Mouse (Mus musculus): ENCODE data around the gene Slc22a14.
"Not testable (repeated sequence)": the region's sequence is repeated elsewhere in the genome, so short reads cannot be mapped to it uniquely, and the experiment has no call there.

Slc22a14 gene

DNA sequence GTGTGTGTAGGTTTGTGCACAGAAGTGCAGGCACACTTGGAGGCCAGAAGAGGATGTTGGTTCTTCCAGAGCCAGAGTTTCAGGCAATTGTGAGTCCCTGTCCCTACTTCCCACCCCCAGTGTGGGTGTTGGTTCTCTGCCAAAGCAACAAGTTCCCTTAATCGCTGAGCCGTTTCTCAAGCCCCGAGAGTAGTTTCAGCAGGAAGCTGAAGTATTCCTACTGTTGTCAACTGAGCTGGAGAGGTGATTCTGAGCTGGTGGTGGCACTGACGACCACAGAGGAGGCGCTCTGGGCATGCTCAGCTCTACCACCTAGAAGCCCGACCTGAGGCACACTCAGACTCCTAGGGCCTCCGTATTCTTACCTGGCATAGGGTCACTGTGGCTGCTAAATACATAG, at the start of gene Slc22a14:
Gene Slc22a14 (minus strand): TSS at position 270 of the 400 bp plus-strand sequence.
- DNase-seq (ENCODE audit: low spot score in 2 of 2), result peak; percentile 26 to 27

DNA sequence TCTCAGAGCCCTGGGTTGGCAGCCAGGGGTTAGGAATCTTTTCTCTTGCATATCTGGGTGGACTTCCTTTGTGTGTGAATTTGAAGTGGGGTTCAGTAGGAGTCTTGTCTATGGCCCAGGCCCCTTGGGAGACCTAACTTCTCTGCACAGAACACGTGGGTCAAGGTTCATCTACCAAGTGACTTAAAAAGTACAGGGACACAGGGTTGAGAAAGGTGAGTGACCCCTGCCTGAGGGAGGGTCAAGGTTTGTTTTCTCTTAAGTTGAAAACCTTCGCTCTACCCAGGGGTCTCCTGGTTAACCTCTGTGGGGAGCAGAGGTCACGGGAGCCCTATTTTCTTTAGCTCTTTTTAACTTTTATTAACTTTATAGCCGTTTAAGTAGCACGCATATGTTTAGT, 44.5 kb upstream of the Slc22a14 start:
- no peak for DNase-seq (ENCODE audit: low spot score in 2 of 2)

DNA sequence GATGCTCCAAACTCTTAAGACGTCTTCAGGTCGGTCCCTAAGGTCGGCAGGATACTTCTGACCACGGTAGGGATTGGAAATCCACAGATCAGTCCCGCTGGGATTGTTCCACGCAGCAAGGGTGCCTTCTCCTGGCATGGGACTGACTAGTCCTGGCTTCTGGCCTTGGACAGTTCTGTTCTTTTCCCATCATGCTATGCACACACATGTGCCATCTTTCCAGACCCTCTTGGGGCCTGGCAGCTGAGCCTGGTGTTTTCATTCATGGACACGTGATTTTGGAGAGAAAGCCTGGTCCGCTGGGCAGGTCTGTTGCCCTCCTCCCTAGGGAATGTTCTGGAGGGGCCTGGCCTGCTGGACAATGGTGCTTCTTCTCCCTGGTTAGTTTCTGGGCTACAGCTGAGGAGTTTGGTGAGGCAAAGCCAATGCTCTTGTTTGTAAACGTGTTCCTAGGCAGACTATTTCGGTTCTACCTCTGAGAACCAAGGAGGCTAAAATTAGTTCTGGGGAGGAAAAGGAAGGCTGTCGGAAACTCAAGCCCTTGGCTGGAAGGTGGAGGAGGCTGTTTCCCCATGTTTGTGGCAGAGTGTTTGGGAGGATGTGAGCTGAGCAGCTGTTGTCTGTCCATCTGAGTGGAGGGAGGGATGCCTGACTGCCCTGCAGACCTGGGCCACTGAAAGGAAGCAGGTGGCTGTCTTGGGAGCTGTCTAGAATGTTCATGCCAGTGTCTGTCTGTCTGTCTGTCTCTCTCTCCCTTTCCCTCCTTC, 43.7 kb upstream of the Slc22a14 start:
- no peak for DNase-seq (ENCODE audit: low spot score in 2 of 2)

DNA sequence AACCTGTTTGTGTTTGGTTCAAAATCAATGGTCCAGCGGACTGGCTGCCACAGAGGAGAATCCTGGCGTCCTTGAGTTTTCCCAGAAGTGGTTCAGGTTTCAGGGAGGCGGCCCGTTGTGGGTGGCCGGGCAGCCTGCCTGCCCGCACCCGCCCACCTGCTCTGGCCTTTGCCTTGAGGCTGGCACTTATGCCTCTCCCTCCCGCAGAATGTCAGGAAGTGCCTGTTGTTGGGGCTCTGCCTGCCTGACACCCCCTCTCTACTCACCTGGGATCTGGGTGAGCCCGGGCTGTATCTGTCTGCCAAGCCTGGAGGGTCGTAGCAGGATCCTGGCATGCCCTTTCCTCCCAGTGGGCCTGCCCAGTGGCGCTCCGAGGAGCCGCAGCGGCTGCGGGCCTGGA, 42.5 kb upstream of the Slc22a14 start:
- no peak for DNase-seq (ENCODE audit: low spot score in 2 of 2)

DNA sequence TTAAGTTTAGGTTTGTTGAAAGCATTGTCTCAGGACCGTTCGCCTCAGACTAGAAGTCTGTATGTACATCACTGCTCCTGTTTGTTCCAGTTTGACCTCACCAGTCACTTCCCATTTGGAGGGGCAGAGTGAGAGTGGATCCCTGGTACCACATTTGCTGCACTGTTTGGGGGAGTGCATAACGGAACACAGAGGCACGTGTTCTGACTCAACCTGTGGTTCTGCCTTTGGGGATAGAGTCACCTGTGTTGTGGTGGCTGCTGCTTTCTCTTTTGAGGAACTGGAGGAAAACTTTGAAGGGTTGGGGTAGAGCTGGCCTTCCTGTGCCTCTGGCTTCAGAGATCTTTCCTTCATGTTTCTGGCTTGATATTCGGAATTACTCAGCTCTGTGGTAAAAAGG, 38.7 kb upstream of the Slc22a14 start:
- no peak for DNase-seq (ENCODE audit: low spot score in 2 of 2)

DNA sequence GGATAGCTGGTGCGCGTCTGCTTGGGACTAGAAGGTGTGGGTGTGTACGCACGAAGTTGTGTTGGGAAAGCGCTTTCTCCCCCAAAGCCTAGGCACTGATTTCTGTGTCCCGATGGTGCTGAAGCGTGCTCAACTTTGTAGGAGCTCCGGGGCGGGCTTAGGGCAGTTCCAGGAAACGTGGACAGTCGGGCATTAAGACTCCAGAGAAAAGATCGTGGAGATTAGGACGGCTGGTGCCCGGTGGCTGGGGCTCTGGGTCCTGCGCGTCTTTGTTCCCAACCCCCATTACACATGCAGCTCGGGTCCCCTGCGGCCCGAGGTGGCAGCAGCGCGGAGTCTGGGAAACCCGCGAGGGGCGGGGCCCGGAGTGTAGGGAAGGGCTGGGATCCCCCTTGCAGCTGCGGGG, 37.9 kb upstream of the Slc22a14 start:
- DNase-seq (ENCODE audit: low spot score in 2 of 2), result no peak

DNA sequence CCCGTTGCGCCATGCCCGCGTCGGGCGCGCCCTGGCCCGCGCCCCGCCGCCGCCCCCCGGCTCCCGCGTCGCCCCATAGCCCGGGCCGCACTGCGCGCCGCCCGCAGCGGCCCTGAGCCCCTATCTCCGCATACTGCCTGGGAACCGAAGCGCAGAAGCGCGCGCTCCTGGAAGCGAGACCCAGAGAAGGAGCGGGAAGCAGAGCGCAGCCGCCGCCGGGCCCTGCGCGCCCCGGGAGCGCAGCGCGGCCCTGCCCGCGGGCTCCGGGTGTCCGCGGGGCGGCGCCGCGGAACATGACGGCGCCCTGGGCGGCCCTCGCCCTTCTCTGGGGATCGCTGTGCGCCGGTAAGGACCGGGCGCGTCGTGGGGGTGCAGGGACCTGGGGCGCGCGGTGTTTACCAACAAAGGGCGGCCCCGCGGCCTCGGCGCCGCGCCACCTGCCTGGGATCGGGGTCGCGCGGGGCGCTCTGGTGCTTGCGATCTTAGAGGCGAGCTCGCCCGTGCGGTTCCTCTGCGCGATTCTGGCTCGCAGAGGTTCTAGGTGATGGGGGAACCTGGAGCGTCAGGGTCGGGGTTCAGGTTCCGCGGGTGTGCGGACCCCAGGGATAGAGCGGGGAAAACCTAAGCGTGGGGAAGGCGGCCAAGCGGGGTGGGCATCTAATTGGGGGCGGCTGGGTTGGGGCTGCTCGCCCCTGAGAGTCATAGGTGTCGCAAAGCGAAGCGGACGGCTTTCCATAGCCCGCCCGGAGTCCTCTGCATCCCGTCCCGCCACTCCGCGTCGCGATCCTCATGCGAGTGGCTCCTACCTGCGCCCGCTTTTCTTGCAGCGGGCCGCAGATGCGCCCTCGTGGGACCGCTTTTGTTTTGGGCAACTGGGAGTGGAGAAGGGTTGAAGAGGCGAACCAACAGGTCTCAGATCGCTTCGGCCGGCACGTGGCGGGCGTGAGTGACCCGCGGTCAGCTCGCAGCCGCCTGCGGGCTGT, 37.2 kb upstream of the Slc22a14 start:
- DNase-seq (ENCODE audit: low spot score in 2 of 2), result no peak

DNA sequence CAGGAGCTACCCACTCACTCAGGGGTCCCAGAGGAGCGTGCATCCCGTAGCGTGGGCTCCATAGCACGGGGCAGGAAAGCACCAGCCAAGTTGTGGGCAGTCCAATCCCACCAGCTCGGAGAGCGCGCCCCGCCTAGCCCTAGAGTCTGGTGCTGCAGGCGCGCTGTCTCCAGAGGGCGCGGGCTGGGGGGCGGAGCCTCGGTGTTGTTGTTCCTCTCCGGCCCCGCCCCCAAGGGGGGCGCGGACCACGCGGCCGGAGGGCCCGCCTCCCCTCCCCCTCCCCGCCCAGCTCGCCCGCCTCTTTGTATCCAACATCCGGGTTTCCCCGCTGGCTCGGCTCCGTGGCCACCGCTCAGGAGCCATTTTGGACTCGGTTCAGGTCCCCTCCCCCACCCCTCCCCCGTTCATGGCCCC, 36.5 kb upstream of the Slc22a14 start, which contains the start of gene Acvr2b:
Gene Acvr2b (plus strand): TSS at position 318 of the 414 bp plus-strand sequence.
- peak; percentile 70 to 77 for DNase-seq (ENCODE audit: low spot score in 2 of 2)

DNA sequence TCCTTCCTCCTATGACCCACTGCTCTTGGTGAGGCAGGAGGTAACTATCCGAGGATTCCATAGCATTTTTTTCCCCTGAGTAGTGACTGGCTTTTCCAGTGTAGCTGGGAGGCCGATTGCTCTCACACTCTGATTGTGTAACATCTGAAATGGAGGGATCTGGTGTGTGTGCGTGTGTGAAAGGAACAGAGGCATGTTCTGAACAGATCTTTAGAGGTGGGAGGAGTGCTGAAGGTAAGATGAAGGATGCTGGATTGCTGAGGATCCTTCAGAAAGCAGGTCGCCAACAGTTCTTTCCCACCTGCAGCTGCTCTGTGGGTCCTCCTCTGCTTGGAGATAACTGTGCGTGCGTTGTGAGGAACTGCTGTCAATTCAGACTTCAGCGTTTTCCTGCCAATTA, 36.0 kb upstream of the Slc22a14 start:
- DNase-seq (ENCODE audit: low spot score in 2 of 2), result no peak

DNA sequence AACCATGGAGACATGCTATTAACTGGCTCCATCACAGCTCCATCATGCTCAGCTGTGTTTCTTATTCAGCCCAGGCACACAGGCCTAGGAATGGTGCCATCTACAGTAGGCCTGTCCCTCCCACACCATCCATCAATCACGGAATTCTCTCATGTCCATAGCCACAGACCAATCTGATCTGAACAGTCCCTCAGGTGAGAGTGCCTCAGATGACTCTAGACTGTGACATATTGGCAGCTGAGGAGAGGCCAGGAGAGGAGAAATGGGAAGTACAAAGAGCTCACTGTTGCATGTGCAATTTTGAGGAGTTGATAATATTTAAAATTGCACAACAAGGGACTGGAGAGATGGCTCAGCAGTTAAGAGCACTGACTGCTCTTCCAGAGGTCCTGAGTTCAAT, 29.5 kb upstream of the Slc22a14 start:
- no peak for DNase-seq (ENCODE audit: low spot score in 2 of 2)

DNA sequence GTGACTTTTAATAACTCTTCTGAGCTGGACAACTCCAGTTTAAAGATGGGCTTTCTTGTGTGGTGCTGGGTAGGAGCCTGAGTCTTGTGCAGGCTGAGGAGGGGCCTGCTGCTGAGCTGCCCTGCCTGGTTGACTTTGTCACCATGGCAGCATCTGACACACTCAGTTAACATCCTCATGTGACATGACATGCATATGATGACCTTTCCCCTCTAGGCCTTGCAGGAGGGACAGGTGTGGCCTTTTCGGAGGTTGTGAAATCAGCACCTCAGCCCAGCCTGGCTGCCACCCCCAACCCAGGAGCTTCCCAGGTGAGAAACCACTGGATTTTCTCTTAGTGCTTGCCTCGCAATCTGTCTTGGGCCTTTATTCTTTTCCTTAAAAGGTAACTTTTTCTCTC, 24.9 kb upstream of the Slc22a14 start:
- DNase-seq (ENCODE audit: low spot score in 2 of 2), result no peak

DNA sequence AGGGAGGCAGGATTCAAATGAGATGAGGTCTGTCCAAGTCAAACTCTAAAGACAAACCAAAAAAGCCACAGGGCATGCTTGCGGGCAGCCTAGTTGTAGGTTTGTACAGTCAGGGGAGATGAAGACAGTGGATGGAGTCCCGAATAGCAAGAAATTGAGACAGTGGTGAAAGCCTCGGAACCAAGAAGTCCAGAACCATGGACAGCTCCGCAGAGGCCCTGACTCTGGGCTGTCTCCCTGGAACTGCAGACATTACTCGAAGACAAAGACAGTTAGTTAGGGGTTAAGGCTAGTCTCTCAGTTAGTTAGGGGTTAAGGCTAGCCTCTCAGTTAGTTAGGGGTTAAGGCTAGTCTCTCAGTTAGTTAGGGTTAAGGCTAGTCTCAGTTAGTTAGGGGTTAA, 23.6 kb upstream of the Slc22a14 start:
- no peak for DNase-seq (ENCODE audit: low spot score in 2 of 2)

DNA sequence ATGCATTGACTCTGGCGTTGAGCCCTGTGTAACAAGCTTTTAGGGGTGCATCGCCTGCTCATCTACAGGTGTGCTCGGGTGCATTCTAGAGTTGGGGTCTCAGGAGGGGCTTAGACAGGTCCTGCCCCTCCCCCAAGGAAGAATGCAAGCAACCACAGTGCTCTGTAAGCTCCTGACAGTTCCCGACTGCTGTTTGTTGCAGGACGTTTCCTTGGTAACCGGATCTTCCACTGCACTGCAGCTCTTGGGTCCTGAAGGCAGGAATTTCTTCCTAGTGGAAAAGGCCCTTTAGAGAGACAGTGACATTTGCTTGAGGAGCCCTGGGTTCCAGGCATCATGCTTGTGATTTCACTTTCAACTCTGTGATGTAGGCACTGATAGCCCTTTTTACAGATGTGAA, 17.2 kb upstream of the Slc22a14 start:
- no peak for DNase-seq (ENCODE audit: low spot score in 2 of 2)

DNA sequence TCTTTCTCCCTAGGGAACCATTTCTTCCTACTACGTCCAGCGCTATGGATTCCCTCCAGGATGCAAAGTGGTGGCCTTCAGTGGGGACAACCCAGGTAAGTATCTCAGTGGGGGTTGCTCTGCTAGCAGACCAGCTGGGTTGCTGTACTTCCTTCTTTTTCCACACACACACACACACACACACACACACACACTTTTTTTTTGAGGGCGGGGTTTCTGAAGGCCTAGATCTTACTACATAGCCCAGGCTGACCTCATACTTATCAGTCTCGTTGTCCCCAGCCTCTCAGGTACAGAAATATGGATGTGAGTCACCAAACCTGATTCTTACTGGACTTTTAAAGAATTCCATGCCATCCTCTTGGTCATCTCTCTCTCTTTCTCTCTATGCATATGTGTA, 12.9 kb upstream of the Slc22a14 start:
- no peak for DNase-seq (ENCODE audit: low spot score in 2 of 2)

DNA sequence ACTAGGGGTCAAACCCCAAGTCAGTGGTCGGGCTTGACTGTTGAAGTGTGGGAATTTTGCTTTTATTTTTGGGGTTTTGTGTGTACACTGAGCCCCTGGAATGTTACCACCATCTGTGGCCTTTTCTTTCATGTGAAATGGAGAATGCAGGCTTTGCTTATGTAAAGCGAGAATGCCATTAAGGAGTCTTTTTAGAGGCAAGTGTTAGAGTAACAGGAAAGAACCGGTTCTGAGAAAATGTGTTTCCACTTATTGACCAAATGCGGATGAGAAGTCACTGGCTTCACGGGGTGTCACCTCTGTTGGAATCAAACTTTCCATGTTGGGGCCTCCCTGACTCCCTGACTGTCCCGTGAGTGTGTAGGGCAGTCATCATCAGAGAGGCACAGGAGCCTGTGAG, 10.2 kb upstream of the Slc22a14 start:
- DNase-seq (ENCODE audit: low spot score in 2 of 2), result no peak

DNA sequence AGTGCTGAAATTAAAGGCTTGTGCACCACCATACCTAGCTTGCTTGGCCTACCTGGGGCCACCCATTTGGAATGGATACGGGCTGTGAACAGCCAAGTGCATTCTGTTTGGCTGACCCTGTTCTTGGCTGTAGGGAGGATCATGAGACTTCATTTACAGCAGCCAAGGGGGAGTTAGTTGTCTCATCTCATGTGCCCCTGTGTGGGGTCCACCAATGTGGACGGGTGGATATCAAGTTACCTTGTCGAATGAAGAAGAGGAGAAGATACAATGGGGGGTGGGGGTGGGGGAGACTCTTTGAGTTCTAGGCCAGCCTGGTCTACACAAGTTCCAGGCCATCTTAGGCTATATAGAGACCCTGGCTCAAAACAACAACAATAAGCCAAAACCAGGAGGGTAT, 9.7 kb upstream of the Slc22a14 start:
- no peak for DNase-seq (ENCODE audit: low spot score in 2 of 2)

DNA sequence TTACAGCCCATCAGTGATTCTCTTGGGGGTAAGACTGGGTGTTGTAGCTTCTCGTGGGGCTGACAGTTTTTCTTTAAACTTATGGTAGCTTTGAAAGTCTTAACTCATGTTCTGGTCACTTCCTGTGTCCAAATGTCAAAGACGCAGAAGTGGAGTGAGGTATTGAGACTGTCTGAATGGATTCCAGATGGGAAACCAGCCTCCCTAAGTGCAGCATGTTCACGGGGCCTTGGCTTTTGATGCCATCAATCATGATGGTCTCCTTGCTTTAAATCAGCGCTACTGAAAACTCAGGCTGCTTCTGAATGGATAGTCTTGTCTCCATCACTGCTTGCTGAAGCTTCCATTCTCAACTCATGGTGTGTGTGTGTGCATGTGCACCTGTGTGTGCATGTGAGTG, 5.9 kb upstream of the Slc22a14 start:
- DNase-seq (ENCODE audit: low spot score in 2 of 2), result no peak

DNA sequence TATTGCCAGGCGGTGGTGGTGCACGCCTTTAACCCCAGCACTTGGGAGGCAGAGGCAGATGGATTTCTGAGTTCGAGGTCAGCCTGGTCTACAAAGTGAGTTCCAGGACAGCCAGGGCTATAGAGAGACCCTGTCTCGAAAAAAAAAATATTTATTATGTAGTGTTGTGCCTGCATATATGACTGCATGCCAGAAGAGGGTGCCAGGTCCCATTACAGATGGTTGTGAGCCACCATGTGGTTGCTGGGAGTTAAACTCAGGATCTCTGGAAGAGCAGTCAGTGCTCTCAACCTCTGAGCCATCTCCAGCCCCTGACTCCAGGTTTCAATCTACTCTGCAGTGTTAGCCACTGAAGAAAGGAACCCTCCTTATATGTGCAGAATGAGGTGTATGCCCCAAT, 5.4 kb upstream of the Slc22a14 start:
- DNase-seq (ENCODE audit: low spot score in 2 of 2), result not testable (repeated sequence)

DNA sequence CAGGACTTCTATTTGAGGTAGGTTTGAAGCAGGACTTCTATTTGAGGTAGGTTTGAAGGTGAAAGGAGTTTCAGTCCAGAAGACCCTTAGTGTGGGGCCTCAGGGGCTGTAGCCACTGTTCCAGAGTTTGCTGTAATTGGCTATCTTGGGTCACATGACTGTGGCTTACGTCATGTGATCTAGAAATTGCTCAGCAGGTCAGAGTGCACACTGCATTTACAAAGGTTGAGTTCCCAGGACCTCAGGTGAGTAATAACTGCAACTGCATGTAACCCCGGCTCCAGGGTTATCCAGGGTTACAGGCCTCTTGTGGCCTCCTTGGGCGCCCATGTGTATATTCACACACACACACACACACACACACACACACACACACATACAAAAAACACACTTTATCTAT, 3.0 kb upstream of the Slc22a14 start:
- no peak for DNase-seq (ENCODE audit: low spot score in 2 of 2)

DNA sequence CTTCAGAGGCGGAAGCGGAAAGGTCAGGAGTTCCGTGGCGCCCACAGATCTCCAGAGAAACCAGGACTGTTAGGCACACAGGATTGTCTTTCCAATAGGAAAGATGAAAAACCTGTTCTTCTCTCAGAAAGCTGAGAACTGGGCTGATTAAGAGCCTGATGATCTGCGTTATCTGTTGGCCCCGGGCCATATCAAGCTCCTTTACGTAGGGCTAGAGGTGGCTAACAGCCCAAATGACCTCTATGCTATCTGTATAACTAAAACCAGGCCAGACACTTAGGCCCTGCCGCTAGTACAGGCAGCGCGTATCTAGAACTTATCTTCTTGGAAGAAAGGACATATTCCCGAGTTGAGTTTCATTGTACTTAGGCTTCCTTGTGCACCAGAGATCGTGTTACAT, 2.1 kb downstream of the Slc22a14 start:
- no peak for DNase-seq (ENCODE audit: low spot score in 2 of 2)

DNA sequence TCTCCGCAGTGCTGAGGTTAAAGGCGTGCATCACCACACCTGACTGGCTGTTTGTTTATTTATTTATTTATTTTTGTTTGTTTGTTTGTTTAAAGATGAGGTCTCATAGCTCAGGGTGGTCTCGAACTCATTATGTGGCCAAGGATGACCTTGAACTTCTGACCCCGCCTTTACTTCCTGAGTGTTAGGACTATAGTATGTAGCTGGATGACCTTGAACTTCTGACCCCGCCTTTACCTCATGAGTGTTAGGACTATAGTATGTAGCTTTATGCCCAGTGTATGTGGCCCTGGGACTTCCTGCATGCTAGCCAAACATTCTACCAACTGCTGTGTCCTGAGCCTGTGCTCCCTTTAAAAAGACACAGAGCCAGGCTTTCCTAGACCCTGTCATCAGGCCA, 3.9 kb downstream of the Slc22a14 start:
- no peak for DNase-seq (ENCODE audit: low spot score in 2 of 2)

DNA sequence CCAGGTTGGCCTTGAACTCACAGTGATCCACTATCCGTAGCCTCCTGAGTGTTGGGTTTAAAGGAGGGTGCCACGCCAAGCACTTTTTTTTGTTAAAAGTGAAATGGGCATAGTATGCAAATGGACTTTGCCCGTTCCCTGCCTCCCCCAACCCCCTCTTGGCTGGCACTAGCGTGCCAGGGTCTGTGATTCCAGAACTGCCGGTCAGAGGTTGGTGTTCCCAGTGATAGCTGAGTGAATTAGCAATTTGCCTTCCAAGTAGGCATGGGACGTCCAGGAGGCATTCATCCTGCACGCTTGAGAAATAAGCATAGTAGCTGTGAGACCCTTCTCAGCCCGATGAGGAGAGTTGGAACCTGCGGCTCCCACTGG, 7.3 kb downstream of the Slc22a14 start:
- no peak for DNase-seq (ENCODE audit: low spot score in 2 of 2)
